Mouse (Mus musculus) ES-Bruce4 (cell line): Measurements from ENCODE around the gene N4bp2l2.

Source experiments
- CTCF ChIP-seq: IDR thresholded peaks from one replicate; pipeline ENCODE4 v1.8.1; 2011; ENCODE audit warnings: low read depth, low read length
- EP300 ChIP-seq: IDR thresholded peaks from 2 replicates; pipeline ENCODE4 v1.6.1; 2011; ENCODE audit warnings: low read depth, low read length; ENCODE audit not compliant: insufficient read depth
- POLR2A ChIP-seq: IDR thresholded peaks from one replicate; pipeline ENCODE4 v1.8.1; 2011; ENCODE audit warnings: low read length; ENCODE audit not compliant: insufficient read depth

DNA sequence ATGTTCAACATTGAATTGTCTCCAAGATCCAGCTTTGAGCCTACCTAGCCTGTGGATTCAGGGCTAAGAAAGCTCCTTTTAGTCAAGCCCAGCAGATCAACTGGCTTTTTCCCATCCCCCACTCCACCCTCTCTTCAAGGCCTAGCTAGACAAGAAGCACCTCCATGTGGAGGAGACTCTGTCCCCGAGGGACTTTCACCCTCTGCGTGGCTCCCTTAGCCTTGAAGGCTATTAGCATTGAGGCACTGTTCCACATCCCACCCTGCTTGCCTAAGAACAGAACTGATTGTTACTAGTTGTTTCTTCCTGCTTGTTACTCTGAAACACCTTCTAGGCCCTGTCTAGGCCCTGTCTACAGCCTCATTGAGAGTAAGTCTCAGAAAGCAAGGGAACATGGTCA lies 76.0 kb downstream of the N4bp2l2 start:
- TF ChIP-seq EP300 (no peak), CTCF (no peak), POLR2A (no peak)
